Comparison of ENCODE assay signal across 24 mouse cellular contexts in genomic region chr3:38617989-38618388, GRCm38 (mm10).
DNase-seq lines count a peak whose midpoint lies in the region; ATAC-seq and TF ChIP-seq lines count a peak whose summit lies in the region.
"Had no signal": no experiment of that assay in that cellular context is flagged by ENCODE, and none has a peak within 500 bp of the region (broad histone marks: within the 10 kb centered on the region; RNA-seq: fewer than 3 reads in every experiment).

No protein-coding gene starts in this region.

- peaks cover 12% of the 10 kb centered on the region for H3K4me1 ChIP-seq in heart, embryonic 16.5 days (ENCODE audit: control insufficient read depth, insufficient read depth, low read length)
- H3K4me1 ChIP-seq: midbrain, embryonic 15.5 days; stomach, embryonic 15.5 days had no signal

- no peaks in the 10 kb centered on the region for H3K36me3 ChIP-seq in heart, embryonic 16.5 days (ENCODE audit: control insufficient read depth, insufficient read depth)
- H3K36me3 ChIP-seq: hindbrain, embryonic 13.5 days; midbrain, embryonic 15.5 days; neural tube, embryonic 12.5 days; stomach, embryonic 15.5 days had no signal

- H3K9me3 ChIP-seq in heart, embryonic 16.5 days (replicated peaks; ENCODE audit: control insufficient read depth, low read length), result 0 out of 2 replicates have a peak, but pooled peaks cover 2% of the 10 kb centered on the region
- H3K9me3 ChIP-seq: hindbrain, embryonic 13.5 days; midbrain, embryonic 15.5 days; neural tube, embryonic 12.5 days; stomach, embryonic 15.5 days had no signal

- H3K27ac ChIP-seq in heart, embryonic 16.5 days (ENCODE audit: low read length), result peak overlapping the region; percentile 31; the same call in 1 of the 2 replicates
- no peak overlapping the region for H3K27ac ChIP-seq in left cerebral cortex, adult 2 months
- H3K27ac ChIP-seq: hindbrain, embryonic 13.5 days; layer of hippocampus, adult 2 months; midbrain, embryonic 15.5 days; neural tube, embryonic 12.5 days; stomach, embryonic 15.5 days had no signal

- peak; percentile 64 for ATAC-seq in frontal cortex, adult (ENCODE audit: low TSS enrichment)
- no peak for ATAC-seq in heart, embryonic 16.5 days (replicated peaks; ENCODE audit: extremely low read depth, insufficient read depth, low FRiP score)
- ATAC-seq: CD4-positive, CD25-positive, alpha-beta regulatory T cell, adult 4 months; forebrain, postnatal 0 days; midbrain, embryonic 15.5 days had no signal

- intact Hi-C loops in left cerebral cortex, adult 2 months (cut with DNase I), result loop anchor here (5.0 kb wide), 1 partner anchor 136 kb away; the partner anchor contains the start of gene Ankrd50

- DNase-seq in frontal cortex, postnatal 25 days (ENCODE audit: low spot score in 2 of 2), result no peak
- no peak for DNase-seq in heart, adult 9 months (ENCODE audit: low spot score in 2 of 2)
- DNase-seq in left cerebral cortex, adult 9 months (ENCODE audit: low spot score in 2 of 2), result peak; percentile 8 to 46
- no peak for DNase-seq in left cerebral cortex, adult 2 months (ENCODE audit: extremely low spot score in 1 of 2, low spot score in 2 of 2)
- peak; percentile 67 for DNase-seq in brain, adult 2 months (ENCODE audit: low read depth, low spot score)
- DNase-seq in adrenal gland, postnatal 25 days, result no peak
- DNase-seq: adrenal gland, postnatal 14 days; cerebellum, adult 9-10 months; forebrain, postnatal 0 days; gastrocnemius, postnatal 36 days; heart, postnatal 10 days; kidney, adult 9 months; kidney, postnatal 14 days; lung, postnatal 4 days; thymus, adult 18-20 months; thymus, postnatal 36 days had no signal

- no peak for TF ChIP-seq CTCF in left cerebral cortex, adult 2 months (IDR thresholded peaks at IDR 0.05)

- no peak overlapping the region for H3K9ac ChIP-seq in heart, embryonic 16.5 days (ENCODE audit: low read length)
- H3K9ac ChIP-seq: forebrain, postnatal 0 days; hindbrain, embryonic 13.5 days; midbrain, embryonic 15.5 days; neural tube, embryonic 12.5 days; stomach, embryonic 15.5 days had no signal

- H3K4me3 ChIP-seq in heart, embryonic 16.5 days (ENCODE audit: low read length), result no peak overlapping the region
- no peak overlapping the region for H3K4me3 ChIP-seq in left cerebral cortex, adult 2 months
- H3K4me3 ChIP-seq: hindbrain, embryonic 13.5 days; layer of hippocampus, adult 2 months; midbrain, embryonic 15.5 days; neural tube, embryonic 12.5 days; stomach, embryonic 15.5 days had no signal

- WGBS in heart, embryonic 16.5 days, result 43% methylated on average over 3 of the region's 3 CpGs

- H3K4me2 ChIP-seq in heart, embryonic 16.5 days (ENCODE audit: low read depth, low read length), result peak overlapping the region; percentile 15; the same call in 1 of the 2 replicates
- H3K4me2 ChIP-seq: hindbrain, embryonic 13.5 days; midbrain, embryonic 15.5 days; neural tube, embryonic 12.5 days; stomach, embryonic 15.5 days had no signal

- no peaks in the 10 kb centered on the region for H3K27me3 ChIP-seq in heart, embryonic 16.5 days (ENCODE audit: control insufficient read depth, insufficient read depth, low read length)
- H3K27me3 ChIP-seq: hindbrain, embryonic 13.5 days; midbrain, embryonic 15.5 days; neural tube, embryonic 12.5 days; stomach, embryonic 15.5 days had no signal

Comparison
In these comparisons a context has a peak if more than half of its experiments do, and no peak if none do; other contexts are left out.
1. DNase-seq: peak in left cerebral cortex, adult 9 months (2 of 2) and brain, adult 2 months (single experiment); none in frontal cortex, postnatal 25 days (0 of 2), heart, adult 9 months (0 of 2), left cerebral cortex, adult 2 months (0 of 2) and adrenal gland, postnatal 25 days (single experiment).